Mouse (Mus musculus): ENCODE measurements around the gene Dab2ip. TPM values are rescaled to one million over a fixed set of nuclear protein-coding genes. Genes with fewer than 3 reads are reported as not detected.

Gene Dab2ip
- polyA plus RNA-seq, 1 experiment from 2014 or later = 49.5 TPM

- peaks cover 13% of the 10 kb centered on the region for H3K4me1 ChIP-seq (ENCODE audit: control insufficient read depth, insufficient read depth, low read length)
These were observed 104.9 kb downstream of the Dab2ip start for GRCm38 (mm10) chr2:35662738-35663550.

GRCm38 (mm10) chr2:35667746-35668145 is 109.7 kb downstream of the Dab2ip start:
- Histone ChIP-seq H3K4me3 (ENCODE audit: low read depth, low read length) (no peak overlapping the region), H3K4me2 (ENCODE audit: low read depth, low read length) (no peak overlapping the region), H3K36me3 (replicated peaks; ENCODE audit: control insufficient read depth, insufficient read depth, low read depth, low read length) (no peaks in the 10 kb centered on the region; the same call in 1 of the 2 replicates), H3K9ac (replicated peaks; ENCODE audit: low read length) (no peak overlapping the region), H3K4me1 (ENCODE audit: control insufficient read depth, insufficient read depth, low read length) (peaks cover 16% of the 10 kb centered on the region), H3K27ac (replicated peaks; ENCODE audit: low read depth, low read length) (no peak overlapping the region), H3K27me3 (ENCODE audit: control insufficient read depth, insufficient read depth, low read length) (no peaks in the 10 kb centered on the region), H3K9me3 (replicated peaks; ENCODE audit: control insufficient read depth, low read length) (no peaks in the 10 kb centered on the region)
- DNase-seq (ENCODE audit: low spot score) = no peak
- WGBS = 88% methylated on average over 8 of the region's 8 CpGs
- no peak for ATAC-seq (replicated peaks; ENCODE audit: insufficient number of reproducible peaks, low FRiP score, low TSS enrichment, low read depth)

More at GRCm38 (mm10) chr2:35662738-35663550, 104.9 kb downstream of the Dab2ip start:
- Histone ChIP-seq H3K4me3 (ENCODE audit: low read depth, low read length) (peak overlapping the region; percentile 90), H3K9ac (replicated peaks; ENCODE audit: low read length) (peak overlapping the region; percentile 93), H3K27me3 (ENCODE audit: control insufficient read depth, insufficient read depth, low read length) (no peaks in the 10 kb centered on the region), H3K27ac (replicated peaks; ENCODE audit: low read depth, low read length) (no peak overlapping the region), H3K9me3 (replicated peaks; ENCODE audit: control insufficient read depth, low read length) (no peaks in the 10 kb centered on the region), H3K36me3 (replicated peaks; ENCODE audit: control insufficient read depth, insufficient read depth, low read depth, low read length) (no peaks in the 10 kb centered on the region; the same call in 1 of the 2 replicates), H3K4me2 (ENCODE audit: low read depth, low read length) (peak overlapping the region; percentile 96)
- ATAC-seq (replicated peaks; ENCODE audit: insufficient number of reproducible peaks, low FRiP score, low TSS enrichment, low read depth) (no peak), DNase-seq (ENCODE audit: low spot score) (peak; percentile 57)
- WGBS = 5% methylated on average over 26 of the region's 26 CpGs

GRCm38 (mm10) chr2:35669217-35669616 is 111.2 kb downstream of the Dab2ip start:
- Histone ChIP-seq H3K27me3 (ENCODE audit: control insufficient read depth, insufficient read depth, low read length) (no peaks in the 10 kb centered on the region), H3K9me3 (replicated peaks; ENCODE audit: control insufficient read depth, low read length) (no peaks in the 10 kb centered on the region), H3K9ac (replicated peaks; ENCODE audit: low read length) (no peak overlapping the region), H3K36me3 (replicated peaks; ENCODE audit: control insufficient read depth, insufficient read depth, low read depth, low read length) (no peaks in the 10 kb centered on the region; the same call in 1 of the 2 replicates), H3K4me2 (ENCODE audit: low read depth, low read length) (no peak overlapping the region), H3K4me1 (ENCODE audit: control insufficient read depth, insufficient read depth, low read length) (peaks cover 11% of the 10 kb centered on the region), H3K4me3 (ENCODE audit: low read depth, low read length) (no peak overlapping the region), H3K27ac (replicated peaks; ENCODE audit: low read depth, low read length) (no peak overlapping the region)
- DNase-seq (ENCODE audit: low spot score) (no peak), ATAC-seq (replicated peaks; ENCODE audit: insufficient number of reproducible peaks, low FRiP score, low TSS enrichment, low read depth) (no peak)
- WGBS = 66% methylated on average over 4 of the region's 4 CpGs

GRCm38 (mm10) chr2:35669748-35670147 is 111.7 kb downstream of the Dab2ip start:
- no peak overlapping the region for H3K4me3 ChIP-seq (ENCODE audit: low read depth, low read length)
- H3K27me3 ChIP-seq (ENCODE audit: control insufficient read depth, insufficient read depth, low read length) = no peaks in the 10 kb centered on the region
- 75% methylated on average over 4 of the region's 4 CpGs for WGBS
- H3K9me3 ChIP-seq (replicated peaks; ENCODE audit: control insufficient read depth, low read length) = no peaks in the 10 kb centered on the region
- H3K27ac ChIP-seq (replicated peaks; ENCODE audit: low read depth, low read length) = no peak overlapping the region
- peaks cover 13% of the 10 kb centered on the region for H3K4me1 ChIP-seq (ENCODE audit: control insufficient read depth, insufficient read depth, low read length)
- DNase-seq (ENCODE audit: low spot score) (no peak), ATAC-seq (replicated peaks; ENCODE audit: insufficient number of reproducible peaks, low FRiP score, low TSS enrichment, low read depth) (no peak)
- H3K9ac ChIP-seq (replicated peaks; ENCODE audit: low read length) = no peak overlapping the region
- H3K36me3 ChIP-seq (replicated peaks; ENCODE audit: control insufficient read depth, insufficient read depth, low read depth, low read length) = no peaks in the 10 kb centered on the region; the same call in 1 of the 2 replicates
- no peak overlapping the region for H3K4me2 ChIP-seq (ENCODE audit: low read depth, low read length)

GRCm38 (mm10) chr2:35670300-35670699 is 112.2 kb downstream of the Dab2ip start:
- Histone ChIP-seq H3K9me3 (replicated peaks; ENCODE audit: control insufficient read depth, low read length) (no peaks in the 10 kb centered on the region), H3K27me3 (ENCODE audit: control insufficient read depth, insufficient read depth, low read length) (no peaks in the 10 kb centered on the region), H3K27ac (replicated peaks; ENCODE audit: low read depth, low read length) (no peak overlapping the region), H3K4me2 (ENCODE audit: low read depth, low read length) (no peak overlapping the region), H3K4me3 (ENCODE audit: low read depth, low read length) (no peak overlapping the region), H3K4me1 (ENCODE audit: control insufficient read depth, insufficient read depth, low read length) (peaks cover 15% of the 10 kb centered on the region), H3K9ac (replicated peaks; ENCODE audit: low read length) (no peak overlapping the region), H3K36me3 (replicated peaks; ENCODE audit: control insufficient read depth, insufficient read depth, low read depth, low read length) (no peaks in the 10 kb centered on the region; the same call in 1 of the 2 replicates)
- DNase-seq (ENCODE audit: low spot score) = no peak
- ATAC-seq (replicated peaks; ENCODE audit: insufficient number of reproducible peaks, low FRiP score, low TSS enrichment, low read depth) = no peak
- 90% methylated on average over 9 of the region's 9 CpGs for WGBS

- no peak overlapping the region for H3K4me2 ChIP-seq (ENCODE audit: low read depth, low read length)
- H3K9ac ChIP-seq (replicated peaks; ENCODE audit: low read length) = no peak overlapping the region
- DNase-seq (ENCODE audit: low spot score) (no peak), ATAC-seq (replicated peaks; ENCODE audit: insufficient number of reproducible peaks, low FRiP score, low TSS enrichment, low read depth) (peak; percentile 33; the same call in 1 of the 2 replicates)
- no peak overlapping the region for H3K27ac ChIP-seq (replicated peaks; ENCODE audit: low read depth, low read length)
- H3K27me3 ChIP-seq (ENCODE audit: control insufficient read depth, insufficient read depth, low read length) = no peaks in the 10 kb centered on the region
- H3K9me3 ChIP-seq (replicated peaks; ENCODE audit: control insufficient read depth, low read length) = no peaks in the 10 kb centered on the region
- 65% methylated on average over 9 of the region's 9 CpGs for WGBS
- no peak overlapping the region for H3K4me3 ChIP-seq (ENCODE audit: low read depth, low read length)
- H3K4me1 ChIP-seq (ENCODE audit: control insufficient read depth, insufficient read depth, low read length) = peaks cover 27% of the 10 kb centered on the region
- no peaks in the 10 kb centered on the region for H3K36me3 ChIP-seq (replicated peaks; ENCODE audit: control insufficient read depth, insufficient read depth, low read depth, low read length)
These were observed 114.2 kb downstream of the Dab2ip start for GRCm38 (mm10) chr2:35671980-35672910.

- WGBS = 88% methylated on average over 3 of the region's 3 CpGs
- peaks cover 33% of the 10 kb centered on the region for H3K4me1 ChIP-seq (ENCODE audit: control insufficient read depth, insufficient read depth, low read length)
- no peaks in the 10 kb centered on the region for H3K36me3 ChIP-seq (replicated peaks; ENCODE audit: control insufficient read depth, insufficient read depth, low read depth, low read length)
- H3K27ac ChIP-seq (replicated peaks; ENCODE audit: low read depth, low read length) = no peak overlapping the region
- no peak overlapping the region for H3K4me2 ChIP-seq (ENCODE audit: low read depth, low read length)
- no peak for DNase-seq (ENCODE audit: low spot score)
- H3K4me3 ChIP-seq (ENCODE audit: low read depth, low read length) = no peak overlapping the region
- H3K9me3 ChIP-seq (replicated peaks; ENCODE audit: control insufficient read depth, low read length) = no peaks in the 10 kb centered on the region
- no peak overlapping the region for H3K9ac ChIP-seq (replicated peaks; ENCODE audit: low read length)
- ATAC-seq (replicated peaks; ENCODE audit: insufficient number of reproducible peaks, low FRiP score, low TSS enrichment, low read depth) = no peak
- no peaks in the 10 kb centered on the region for H3K27me3 ChIP-seq (ENCODE audit: control insufficient read depth, insufficient read depth, low read length)
These were observed 115.1 kb downstream of the Dab2ip start for GRCm38 (mm10) chr2:35673181-35673580.
